Mouse (Mus musculus) kidney, postnatal 14 days (tissue): ENCODE measurements around the gene Actr2.
A peak's percentile ranks its signal among the peaks of the same experiment; 100 is the strongest.
"Not testable (repeated sequence)": the region's sequence is repeated elsewhere in the genome, so short reads cannot be mapped to it uniquely, and the experiment has no call there.

Source experiments
- DNase-seq: peaks from one replicate; pipeline ENCODE4 v3.0.0; 2022; ENCODE audit warnings: mixed read lengths

The Actr2 gene

GRCm38 (mm10) chr11:20112741-20113480 is at the start of gene Actr2:
Gene Actr2 (minus strand): TSS chr11:20112913.
- peak; percentile 98 for DNase-seq

- no peak for DNase-seq
Measured at GRCm38 (mm10) chr11:20158879-20159278, 46.2 kb upstream of the Actr2 start.

DNA sequence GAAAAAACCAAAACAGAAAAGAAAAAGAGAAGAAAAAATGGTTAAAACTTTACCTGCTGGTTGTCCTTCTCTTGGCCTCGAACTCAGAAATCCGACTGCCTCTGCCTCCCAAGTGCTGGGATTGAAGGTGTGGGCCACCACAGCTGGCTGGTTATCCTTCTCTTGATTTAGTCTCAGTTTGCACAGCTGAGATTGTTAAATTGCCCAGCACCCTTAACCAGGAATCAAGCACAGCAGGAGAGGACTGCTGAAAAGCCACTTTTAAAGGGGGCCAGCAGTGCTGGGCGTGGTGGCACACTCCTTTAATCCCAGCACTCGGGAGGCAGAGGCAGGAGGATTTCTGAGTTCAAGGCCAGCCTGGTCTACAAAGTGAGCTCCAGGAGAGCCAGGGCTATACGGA is 40.8 kb upstream of the Actr2 start:
- not testable (repeated sequence) for DNase-seq

DNA sequence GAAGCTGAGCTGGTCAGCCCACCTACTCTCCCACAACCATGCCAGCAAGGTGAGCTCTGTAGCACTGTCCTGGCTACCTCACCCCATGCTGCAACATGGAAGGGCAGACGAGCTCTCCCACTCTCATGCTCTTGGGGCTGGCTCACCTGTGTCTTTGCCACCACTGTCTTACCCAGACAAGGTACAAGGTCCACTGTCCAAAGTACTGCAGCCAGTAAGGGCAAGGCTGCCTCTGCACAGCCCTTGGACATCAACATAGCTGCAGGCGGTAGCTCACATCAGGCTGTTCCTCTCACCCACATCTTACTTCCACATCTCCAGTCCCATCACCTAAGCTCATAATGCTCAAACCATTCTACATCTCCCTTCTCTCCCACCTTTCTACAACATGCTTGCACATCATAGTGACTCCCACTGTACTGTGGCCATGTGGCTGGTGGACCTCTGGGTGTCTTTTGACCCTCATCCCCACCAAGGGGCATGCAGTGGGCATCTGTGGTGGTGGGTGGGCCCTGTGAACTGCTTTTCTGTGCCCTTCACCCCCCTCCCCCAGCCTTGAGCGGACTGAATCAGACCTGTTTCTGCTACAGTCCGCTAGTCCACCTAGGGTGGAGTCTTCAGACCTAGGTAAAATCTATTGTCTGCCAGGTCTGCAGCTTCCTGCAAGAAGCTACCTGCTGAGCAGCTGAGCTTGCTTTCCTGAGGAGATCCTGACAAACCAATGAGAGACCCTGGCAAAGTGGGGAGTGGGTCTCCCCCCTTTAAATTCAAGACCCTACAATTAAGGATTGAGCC is 39.6 kb upstream of the Actr2 start:
- DNase-seq = no peak

- DNase-seq = no peak
Measured at GRCm38 (mm10) chr11:20151290-20151689, 38.6 kb upstream of the Actr2 start.

- no peak for DNase-seq
Measured at GRCm38 (mm10) chr11:20149936-20150335, 37.2 kb upstream of the Actr2 start.

DNA sequence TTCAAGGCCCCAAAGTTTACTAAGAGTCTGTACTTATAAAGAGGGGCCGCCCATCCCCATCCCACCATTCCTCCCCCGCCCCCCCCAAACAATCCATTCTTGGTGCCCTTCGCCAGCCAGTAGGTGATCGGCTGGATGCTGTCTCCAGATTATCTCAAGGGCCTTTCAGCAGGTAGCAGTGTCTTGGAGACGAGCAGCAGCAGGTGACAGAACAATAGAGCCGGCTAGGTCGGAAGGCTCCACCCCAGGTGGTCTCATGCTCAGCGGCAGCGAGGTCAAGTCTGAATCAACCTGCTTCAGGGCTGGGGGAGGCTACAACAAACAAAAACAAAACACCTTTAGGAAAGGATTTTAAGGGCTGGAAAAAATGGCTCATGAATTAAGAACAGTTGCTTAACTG is 32.7 kb upstream of the Actr2 start:
- no peak for DNase-seq

DNA sequence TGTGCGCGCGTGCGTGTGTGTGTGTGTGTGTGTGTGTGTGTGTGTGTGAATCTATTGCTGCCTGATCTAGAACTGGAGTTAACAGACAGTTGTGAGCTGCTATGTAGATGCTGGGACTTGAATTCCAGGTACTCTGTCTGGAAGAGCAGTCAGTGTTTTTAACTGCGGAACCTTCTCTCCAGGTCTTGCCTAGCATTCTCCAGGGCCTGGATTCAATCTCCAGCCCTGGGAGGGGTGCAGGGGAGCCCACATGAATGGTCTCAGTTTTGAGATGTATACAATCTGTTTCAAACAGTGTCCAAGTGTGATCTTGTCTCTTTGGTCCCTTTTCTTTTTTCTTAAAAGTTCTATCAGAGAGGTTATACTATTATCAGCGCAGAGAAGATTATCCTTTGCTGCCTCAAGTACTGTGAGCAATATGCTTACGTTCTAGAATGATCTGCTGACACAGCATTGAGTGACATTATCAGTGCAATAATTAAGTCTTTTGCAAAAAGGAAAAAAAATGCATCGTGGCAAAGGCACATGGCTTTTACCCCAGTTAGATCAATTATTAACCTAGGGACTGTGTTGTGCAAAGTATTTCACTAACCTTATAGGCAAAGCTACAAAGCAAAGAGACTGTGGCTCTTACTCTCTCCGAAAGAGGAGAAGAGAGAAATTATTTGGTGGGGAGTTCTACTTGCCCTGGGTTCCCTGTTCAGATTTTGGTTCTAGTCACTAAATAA is 32.0 kb upstream of the Actr2 start:
- DNase-seq = peak; percentile 34

DNA sequence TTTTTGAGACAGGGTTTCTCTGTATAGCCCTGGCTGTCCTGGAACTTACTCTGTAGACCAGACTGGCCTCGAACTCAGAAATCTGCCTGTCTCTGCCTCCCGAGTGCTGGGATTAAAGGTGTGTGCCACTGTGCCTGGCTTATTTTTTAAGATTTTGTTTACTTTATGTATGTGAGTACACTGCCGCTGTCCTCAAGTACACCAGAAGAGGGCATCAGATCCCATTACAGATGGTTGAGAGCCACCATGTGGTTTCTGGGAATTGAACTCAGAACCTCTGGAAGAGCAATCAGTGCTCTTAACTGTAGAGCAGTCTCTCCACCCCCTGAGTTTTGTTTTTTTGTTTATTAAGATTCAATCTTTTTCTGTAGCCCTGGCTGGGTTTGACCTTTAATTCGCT is 31.0 kb upstream of the Actr2 start:
- DNase-seq = peak; percentile 10

GRCm38 (mm10) chr11:20142516-20142915 is 29.8 kb upstream of the Actr2 start:
- no peak for DNase-seq

GRCm38 (mm10) chr11:20140286-20140685 is 27.6 kb upstream of the Actr2 start:
- no peak for DNase-seq

DNA sequence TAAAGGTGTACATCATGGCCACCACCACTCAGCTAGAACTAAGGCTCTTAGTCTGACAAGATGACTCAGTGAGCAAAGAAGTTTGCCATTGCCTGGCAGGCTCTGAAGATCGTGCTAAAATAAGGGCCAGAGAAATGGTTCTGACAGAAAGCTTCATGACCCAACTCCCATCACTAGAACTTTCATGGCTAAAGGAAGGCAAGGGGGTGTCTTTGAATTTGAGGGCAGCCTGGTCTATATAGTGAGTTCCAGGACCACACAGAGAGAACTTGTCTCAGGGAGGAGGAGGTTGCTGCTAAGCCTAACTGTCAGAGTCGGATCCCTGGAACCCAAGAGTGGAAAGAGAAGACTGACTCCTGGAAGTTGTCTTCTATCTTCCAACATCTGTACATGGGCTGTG is 27.0 kb upstream of the Actr2 start:
- no peak for DNase-seq

- DNase-seq = no peak
Measured at GRCm38 (mm10) chr11:20138498-20139208, 25.9 kb upstream of the Actr2 start.

DNA sequence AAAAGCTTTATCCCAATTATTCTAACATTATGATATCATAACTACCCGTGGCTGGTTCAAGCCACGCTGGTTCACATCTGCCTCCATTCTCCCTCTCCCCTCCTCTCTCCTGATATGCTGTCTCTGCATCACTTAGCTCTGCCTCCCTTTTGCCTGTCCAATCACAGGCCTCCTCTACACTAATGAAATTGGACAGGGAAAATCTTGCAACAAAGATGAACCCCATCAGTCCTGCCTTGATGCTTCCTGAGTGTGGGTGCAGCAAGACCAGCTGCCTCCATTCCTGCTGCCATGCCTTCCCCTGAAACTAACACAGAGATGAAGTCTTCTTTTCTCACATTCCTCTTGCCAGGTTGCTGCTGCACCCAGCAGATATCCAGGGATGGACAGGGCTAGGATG is 25.2 kb upstream of the Actr2 start:
- no peak for DNase-seq

- DNase-seq = peak; percentile 66
Measured at GRCm38 (mm10) chr11:20136314-20136713, 23.6 kb upstream of the Actr2 start.

- not testable (repeated sequence) for DNase-seq
Measured at GRCm38 (mm10) chr11:20134869-20135268, 22.2 kb upstream of the Actr2 start.

GRCm38 (mm10) chr11:20133721-20134120 is 21.0 kb upstream of the Actr2 start:
- no peak for DNase-seq

DNA sequence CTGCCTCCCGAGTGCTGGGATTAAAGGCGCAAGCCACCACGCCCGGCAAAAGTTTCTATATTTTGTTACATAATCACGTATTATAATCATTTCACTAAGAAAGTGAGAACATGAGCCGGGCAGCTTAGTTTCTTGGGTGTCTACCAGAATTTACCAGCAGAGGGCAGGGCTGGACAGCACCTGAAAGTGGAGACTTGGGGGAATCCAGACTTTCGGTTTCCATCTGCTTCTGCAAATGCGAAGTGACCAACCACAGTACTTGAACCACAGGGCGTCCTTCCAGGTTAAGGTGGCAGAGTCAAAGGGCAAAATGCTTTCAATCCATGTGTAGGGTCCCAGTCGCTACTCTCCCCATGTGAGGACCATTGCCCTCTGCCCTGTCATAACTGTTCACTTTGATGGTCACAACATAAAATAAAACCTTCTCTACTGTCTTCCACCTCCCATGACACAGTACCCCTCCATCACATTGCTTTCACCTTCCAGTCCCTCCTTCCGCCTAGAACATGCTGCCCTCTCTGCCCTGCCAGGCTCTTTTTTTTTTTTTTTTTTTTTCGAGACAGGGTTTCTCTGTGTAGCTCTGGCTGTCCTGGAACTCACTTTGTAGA is 20.3 kb upstream of the Actr2 start:
- peak; percentile 90 for DNase-seq

- DNase-seq = no peak
Measured at GRCm38 (mm10) chr11:20126673-20127516, 14.2 kb upstream of the Actr2 start.

DNA sequence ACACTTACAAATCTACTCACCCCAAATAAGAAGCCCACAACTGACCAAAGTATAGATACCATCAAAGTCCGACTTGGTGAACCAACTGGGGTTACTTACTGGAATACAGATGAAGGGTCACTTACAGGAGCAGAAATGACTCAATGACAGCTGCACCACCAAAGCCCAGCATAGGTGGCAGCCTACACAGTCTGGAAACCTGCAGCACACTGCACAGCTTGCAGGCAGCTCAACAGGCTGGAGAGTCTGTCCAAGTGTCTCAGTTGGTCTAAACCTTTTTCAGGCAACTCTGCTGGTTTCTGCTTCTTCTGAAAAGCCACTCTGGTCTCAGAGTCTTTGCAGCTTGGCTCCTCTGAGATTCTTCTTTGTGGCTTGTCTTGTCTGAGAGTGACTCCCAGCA is 12.7 kb upstream of the Actr2 start:
- no peak for DNase-seq

DNA sequence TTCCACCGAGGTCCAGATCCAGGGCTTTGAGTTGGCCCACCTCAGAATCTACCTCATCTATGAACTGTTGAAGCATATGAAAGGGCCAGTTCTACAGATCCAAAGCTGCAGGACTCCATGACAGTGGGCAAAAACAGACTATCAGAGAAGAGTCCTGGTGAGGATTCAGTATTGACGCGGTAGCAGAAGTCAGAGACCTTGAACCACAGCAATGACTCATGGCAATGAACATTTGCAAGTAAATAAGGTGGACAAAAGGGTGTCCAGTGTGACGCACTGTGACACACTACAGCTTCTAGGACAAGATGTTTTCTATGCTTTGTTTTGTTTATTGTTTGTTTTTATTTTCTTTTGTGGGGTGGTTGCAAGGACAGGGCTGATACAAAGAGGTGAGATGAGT is 4.0 kb upstream of the Actr2 start:
- no peak for DNase-seq
